ENCODE assay signal across 17 mouse cellular contexts in the genomic region with DNA sequence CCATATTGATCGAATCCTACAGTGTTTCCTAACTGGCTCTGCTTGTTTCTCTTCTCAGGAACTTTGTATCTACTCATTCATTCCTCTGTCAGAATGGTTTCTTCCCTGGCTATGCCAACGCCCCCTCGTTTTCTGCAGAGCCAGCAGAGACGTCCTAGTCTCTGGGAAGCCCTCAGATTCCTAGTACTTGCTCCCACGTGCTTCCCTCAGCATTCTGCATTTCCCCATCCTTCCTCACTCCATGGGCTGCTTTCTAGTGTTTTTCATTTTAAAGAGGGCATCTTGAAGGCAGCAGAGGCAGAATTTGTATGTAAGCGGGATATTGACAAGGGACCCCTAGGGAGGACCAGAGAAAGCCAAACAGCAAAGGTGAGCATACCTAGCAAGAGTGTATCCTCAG.
DNase-seq lines count a peak whose midpoint lies in the region.
"Had no signal": no experiment of that assay in that cellular context is flagged by ENCODE, and none has a peak within 500 bp of the region (broad histone marks: within the 10 kb centered on the region; RNA-seq: fewer than 3 reads in every experiment).

No protein-coding gene starts in this region.

- intact Hi-C loops in left cerebral cortex, postnatal 25 days (cut with DNase I) = no loop called here

- peak; percentile 29 to 37 for DNase-seq in frontal cortex, postnatal 36 days (ENCODE audit: low spot score in 2 of 2)
- no peak for DNase-seq in frontal cortex, postnatal 25 days (ENCODE audit: low spot score in 2 of 2)
- DNase-seq in left cerebral cortex, postnatal 25 days (ENCODE audit: low spot score in 2 of 2) = peak; percentile 26 to 76
- DNase-seq in left cerebral cortex, adult 11 months (ENCODE audit: low spot score) = no peak
- peak; percentile 39 to 51 for DNase-seq in right cerebral cortex, adult 2 months (ENCODE audit: low spot score in 2 of 2)
- DNase-seq in right cerebral cortex, postnatal 4 days = no peak
- DNase-seq: adrenal gland, adult 2 months; adrenal gland, postnatal 14 days; cerebellum, adult 11 months; cerebellum, adult 2 months; cerebellum, adult 9-11 months; cerebellum, postnatal 25 days; gastrocnemius, adult 2 months; gastrocnemius, postnatal 14 days; heart, adult 18-20 months; heart, postnatal 14 days; heart, postnatal 4 days had no signal

Comparison
In these comparisons a context has a peak if more than half of its experiments do, and no peak if none do; other contexts are left out.
1. DNase-seq: peak in frontal cortex, postnatal 36 days (2 of 2), left cerebral cortex, postnatal 25 days (2 of 2) and right cerebral cortex, adult 2 months (2 of 2); none in frontal cortex, postnatal 25 days (0 of 2), left cerebral cortex, adult 11 months (single experiment) and right cerebral cortex, postnatal 4 days (single experiment).